Mouse (Mus musculus) spleen, postnatal 36 days (tissue): ENCODE measurements around the gene Gtf3c1.
A peak's percentile ranks its signal among the peaks of the same experiment; 100 is the strongest.
"Not testable (repeated sequence)": the region's sequence is repeated elsewhere in the genome, so short reads cannot be mapped to it uniquely, and the experiment has no call there.

Source experiments
- DNase-seq, 2 experiments: peaks; one replicate each; pipeline ENCODE4 v3.0.0; 2022; ENCODE audit warnings: low spot score in 2 of 2, mixed read lengths in 1 of 2

Gene Gtf3c1

GRCm38 (mm10) chr7:125707593-125708022, at the start of gene Gtf3c1, which contains the start of gene D430042O09Rik:
Gtf3c1 (minus strand) TSS chr7:125707780.
D430042O09Rik (plus strand) TSS chr7:125707888.
- peak; percentile 100 for DNase-seq

GRCm38 (mm10) chr7:125756806-125757205, 49.2 kb upstream of the Gtf3c1 start:
- DNase-seq: no peak

DNA sequence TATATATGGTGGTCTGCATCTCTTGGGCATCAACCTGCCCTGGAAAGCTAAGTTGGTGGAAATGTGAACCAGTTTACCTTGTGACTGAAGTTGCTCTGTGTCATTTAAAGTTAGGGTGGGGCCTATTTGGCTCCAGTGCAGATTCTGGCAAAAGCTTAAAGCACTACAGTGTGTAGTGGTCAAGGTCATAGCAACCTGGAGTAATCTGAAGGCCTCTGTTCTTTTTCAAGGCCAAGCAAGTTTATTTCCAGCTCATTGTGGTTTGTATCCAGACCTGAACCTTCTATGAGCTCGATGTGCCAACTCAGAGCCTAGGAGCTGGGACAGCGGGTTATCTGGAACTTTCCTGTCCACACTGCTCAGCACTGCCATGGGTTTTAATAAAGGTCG, 45.7 kb upstream of the Gtf3c1 start:
- no peak for DNase-seq

DNA sequence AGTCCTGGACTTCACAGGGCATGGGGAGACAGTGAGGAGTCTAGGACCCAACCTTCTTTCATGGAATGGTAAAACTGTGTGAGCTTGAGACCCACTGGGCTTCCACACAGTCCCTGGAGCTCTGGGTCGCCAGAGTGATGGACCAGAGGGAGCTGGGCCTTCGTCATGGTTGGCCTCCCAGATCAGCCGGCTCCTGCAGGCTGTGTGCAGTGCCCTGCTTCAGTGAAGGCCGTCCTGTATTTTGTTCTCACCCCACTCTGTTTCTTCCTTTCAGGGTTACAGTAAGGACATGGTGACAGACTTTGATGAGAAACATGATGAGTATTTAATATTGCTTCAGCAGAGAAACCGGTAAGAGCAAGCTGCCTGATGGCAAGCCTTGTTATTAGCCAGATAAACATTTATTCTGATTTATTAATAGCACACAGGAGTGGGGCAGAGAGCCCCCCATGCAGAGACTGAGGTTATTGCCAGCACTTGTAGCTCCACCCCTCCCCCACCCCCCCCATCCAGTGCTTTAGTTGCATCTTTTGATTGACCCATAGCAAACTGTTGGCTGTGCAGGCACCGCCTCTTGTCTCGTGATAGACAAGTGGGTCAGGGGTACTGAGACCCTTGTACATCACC, 45.2 kb upstream of the Gtf3c1 start:
- DNase-seq: no peak

- DNase-seq: no peak
These were observed 40.6 kb upstream of the Gtf3c1 start for GRCm38 (mm10) chr7:125748186-125748585.

DNA sequence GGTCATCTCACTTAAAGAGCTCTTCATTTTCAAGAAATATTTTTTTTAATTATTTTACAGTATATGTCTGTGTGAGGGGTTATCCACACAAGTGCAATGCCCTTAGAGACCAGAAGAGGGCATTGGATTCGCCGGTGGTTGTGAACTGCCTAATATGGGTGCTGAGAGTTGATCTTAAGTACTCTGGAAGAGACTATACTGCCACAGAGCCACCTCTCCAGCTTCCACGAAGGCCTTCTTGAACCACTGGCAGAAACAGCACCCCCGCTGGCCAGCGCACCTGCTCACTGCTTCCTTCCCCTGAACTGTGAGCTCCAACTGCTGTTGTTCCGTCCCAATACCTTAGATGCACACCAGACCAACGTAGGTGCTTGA, 39.7 kb upstream of the Gtf3c1 start:
- DNase-seq: no peak

GRCm38 (mm10) chr7:125746621-125747315, 39.2 kb upstream of the Gtf3c1 start:
- no peak for DNase-seq

DNA sequence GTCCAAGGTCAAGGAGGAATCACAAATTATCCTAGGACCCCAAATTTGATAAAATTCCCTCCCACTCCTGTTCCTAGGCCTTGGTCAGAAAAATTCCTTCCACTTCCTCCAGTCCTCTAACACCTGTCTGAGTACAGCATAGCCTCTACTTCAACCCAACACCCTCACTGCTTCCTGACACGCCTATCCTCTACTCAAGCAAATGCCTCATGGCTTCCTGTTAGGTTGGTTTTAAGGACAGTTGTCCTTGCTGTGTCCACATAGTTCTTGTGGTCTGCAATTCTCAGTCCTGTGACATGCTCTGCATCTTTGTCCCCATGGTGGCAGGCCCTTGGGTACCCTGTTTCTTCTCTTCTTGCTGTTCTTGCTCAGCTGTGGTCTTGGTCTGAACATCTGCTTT, 37.2 kb upstream of the Gtf3c1 start:
- DNase-seq: no peak

DNA sequence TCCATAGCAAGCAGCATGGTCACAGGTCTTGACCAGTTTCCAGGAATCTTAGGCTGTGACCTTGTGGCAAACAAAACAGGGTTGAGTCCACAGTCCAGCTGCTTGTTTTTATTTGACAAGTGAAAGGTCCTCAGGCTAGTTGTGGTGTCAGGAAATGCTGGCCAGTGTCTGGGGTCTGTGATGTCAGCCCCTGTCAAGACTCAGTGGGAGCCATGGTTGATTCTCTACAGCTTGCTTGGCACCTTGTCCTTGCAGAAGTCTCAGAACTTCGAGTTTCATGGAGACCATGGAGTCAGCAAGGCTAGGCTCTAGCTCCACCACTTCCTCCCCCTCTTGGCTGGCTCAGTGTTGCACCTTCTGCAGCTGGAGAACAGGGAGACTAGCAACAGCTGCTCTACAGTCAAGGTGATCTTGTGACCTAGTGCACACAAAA, 33.7 kb upstream of the Gtf3c1 start:
- DNase-seq: no peak

DNA sequence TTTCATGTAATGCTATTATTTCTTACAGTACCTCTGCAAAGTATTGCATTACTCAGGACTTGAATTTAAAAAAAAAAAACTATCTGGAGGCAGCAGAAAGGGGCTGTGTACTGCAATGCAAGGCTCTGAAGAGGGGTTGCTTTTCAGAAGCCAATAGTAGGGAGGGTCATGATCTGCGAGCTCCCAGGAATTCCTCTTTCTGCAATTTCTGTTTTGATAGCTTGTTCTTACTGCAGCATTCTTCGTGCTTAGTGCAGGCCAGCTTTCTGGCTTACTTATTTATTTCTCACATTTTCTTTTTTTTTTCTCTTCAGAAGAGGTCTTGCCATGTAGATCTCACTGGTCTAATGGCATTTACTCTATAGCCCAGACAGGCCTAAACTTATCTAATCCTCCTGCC, 32.9 kb upstream of the Gtf3c1 start:
- DNase-seq: no peak

GRCm38 (mm10) chr7:125736366-125737015, 28.9 kb upstream of the Gtf3c1 start:
- DNase-seq: no peak

- DNase-seq: no peak
These were observed 26.2 kb upstream of the Gtf3c1 start for GRCm38 (mm10) chr7:125733791-125734190.

- no peak for DNase-seq
These were observed 24.1 kb upstream of the Gtf3c1 start for GRCm38 (mm10) chr7:125731679-125732078.

DNA sequence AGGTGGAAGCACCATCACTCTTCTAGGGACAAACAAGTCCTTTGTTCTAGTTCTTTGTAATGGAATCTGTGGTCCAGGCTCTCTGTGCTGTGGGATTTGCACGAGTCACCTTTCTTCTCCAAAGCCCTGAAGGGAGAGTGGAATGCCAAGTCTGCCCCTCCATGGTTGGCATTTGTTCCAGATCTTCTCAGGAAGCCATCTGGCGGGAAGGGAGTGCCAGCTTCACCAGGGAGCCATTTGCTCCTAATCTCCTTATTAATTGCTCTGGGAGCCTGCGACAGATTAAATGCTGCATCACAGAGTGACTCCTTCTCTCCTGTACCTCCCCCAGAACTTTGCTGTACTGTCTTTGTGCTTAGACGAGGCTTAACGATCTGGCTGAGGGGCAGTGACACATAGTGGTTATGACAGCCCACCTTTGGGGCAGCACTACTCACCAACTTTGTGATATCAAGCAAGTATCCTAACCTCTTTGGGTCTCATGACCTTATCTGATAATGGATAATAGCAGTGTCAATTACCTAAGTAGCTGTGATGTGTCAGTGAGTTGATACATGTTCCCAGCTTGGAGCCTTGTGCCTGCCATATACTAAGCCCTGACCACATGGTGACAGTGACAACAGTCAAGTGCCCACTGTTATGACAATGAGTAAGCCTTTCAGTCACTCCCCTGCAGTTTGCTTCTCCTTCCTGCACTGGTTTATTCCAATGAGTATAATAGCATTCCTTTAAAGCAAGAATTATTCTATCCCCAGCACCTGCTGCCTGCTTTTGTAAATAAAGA, 15.8 kb upstream of the Gtf3c1 start:
- no peak for DNase-seq

- no peak for DNase-seq
These were observed 14.5 kb upstream of the Gtf3c1 start for GRCm38 (mm10) chr7:125722127-125722526.

DNA sequence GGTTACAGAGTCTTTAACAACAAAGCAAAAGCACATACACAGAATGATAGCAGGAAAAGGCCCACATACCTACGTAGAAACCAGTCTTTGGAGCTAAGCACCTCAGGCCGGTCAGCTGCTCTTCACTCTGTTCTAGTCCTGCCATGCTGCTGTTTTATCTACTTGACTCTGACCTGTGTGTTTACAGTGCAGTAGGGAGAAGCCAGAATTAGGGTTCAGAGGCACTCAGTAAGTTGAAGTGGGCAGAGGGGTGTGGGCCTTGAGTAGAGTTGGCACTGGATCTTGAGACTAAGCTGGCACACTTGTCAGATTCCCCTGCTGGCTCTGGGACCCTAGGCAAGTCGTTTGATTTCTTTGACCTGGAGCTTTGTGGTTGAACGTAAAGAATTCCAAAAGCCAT, 13.5 kb upstream of the Gtf3c1 start:
- no peak for DNase-seq

DNA sequence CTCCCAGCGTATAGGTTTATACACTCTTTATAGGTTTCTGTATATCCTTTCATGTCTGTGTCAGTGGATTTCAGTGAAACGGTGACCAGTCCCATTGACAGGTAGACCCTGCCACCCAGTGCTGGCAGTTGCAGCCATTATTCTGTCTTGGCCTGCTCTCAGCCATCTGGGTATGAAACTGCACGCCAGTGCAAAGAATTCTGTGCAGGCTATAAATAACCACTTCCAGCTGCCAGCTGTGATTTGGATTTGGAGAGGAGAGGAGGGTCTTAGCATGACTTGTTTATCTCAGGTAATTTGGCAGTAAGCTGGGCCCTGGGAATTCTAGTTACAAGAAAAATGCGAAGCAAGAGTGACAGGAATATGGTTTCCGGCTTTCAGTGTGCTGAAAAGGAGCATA, 12.8 kb upstream of the Gtf3c1 start:
- no peak for DNase-seq

DNA sequence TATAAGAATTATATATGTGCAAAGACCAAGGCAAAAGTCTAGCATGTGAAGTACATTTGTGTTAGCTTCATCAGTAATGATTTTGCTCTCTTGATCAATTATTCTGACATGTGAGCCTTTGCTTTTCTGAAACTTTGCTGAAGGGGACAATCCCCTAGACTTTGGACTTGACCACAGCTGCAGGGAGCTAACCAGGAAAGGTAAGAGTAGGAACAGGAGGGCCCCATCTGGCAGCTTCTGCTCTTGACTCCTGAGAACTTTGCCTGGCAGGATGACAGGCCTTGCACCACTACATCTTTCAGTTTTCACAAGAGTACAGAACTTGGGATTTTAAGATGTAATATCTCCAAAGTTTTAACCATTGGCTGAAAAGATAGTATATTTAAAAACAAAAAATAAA, 10.0 kb upstream of the Gtf3c1 start:
- DNase-seq: no peak

DNA sequence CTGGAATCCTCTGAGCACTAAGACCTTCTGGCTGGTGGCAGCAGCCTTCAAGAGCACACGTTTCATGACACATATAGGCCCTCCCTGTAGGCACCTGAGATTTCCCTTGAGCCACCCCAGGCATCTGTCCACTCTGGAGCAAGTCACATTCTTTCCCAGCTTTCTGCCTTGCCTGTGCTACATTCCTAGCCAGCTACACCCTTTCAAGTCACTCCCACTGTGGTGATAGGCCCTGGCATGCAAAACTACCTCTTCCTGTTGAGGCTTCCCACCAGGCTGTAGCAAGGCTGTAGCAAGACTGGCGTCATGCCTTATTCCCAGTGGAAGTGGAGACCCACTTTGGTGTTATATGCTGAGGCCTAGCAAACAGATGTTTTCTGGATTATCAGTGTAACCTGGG, 9.1 kb upstream of the Gtf3c1 start:
- DNase-seq: no peak

GRCm38 (mm10) chr7:125714803-125715202, 7.2 kb upstream of the Gtf3c1 start:
- DNase-seq: no peak

- not testable (repeated sequence) for DNase-seq
These were observed 6.0 kb upstream of the Gtf3c1 start for GRCm38 (mm10) chr7:125713542-125714055.

- DNase-seq: no peak
These were observed 520 bp upstream of the Gtf3c1 start for GRCm38 (mm10) chr7:125708100-125708499.
